Mouse (Mus musculus) bone marrow macrophage, adult 2 months (primary cell): ENCODE results near the gene Igsf9.

ENCODE experiments used
- CTCF ChIP-seq: IDR thresholded peaks from 2 replicates; pipeline ENCODE4 v1.5.1; 2012; ENCODE audit warnings: low read depth, mild to moderate bottlenecking, low read length, moderate library complexity
- POLR2A ChIP-seq: IDR thresholded peaks from 2 replicates; pipeline ENCODE4 v1.6.1; 2012; ENCODE audit warnings: mild to moderate bottlenecking, low read depth, low read length, borderline replicate concordance

DNA sequence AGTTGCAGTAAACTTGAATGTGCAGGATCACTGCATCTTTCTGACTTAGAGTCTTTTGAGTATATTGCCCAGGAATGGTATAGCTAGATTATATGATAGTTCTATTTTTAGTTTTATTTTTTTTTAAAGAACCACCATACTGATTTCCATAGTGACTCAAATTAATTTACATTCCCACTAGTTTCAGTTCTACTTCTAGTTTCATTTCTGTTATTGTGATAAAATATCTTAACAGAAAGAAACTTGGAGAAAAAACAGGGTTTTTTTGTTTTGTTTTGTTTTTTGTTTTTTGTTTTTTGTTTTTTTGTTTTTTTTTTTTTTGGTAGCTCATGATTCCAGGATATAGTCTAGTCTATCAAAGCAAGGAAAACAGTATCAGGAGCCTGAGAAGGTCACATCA, 8.7 kb upstream of the Igsf9 start:
- TF ChIP-seq CTCF (no peak), POLR2A (no peak)
